Mouse (Mus musculus) embryo, embryonic 10 days (tissue): ENCODE measurements around the gene Gpbar1.

Source experiments
- DNase-seq: peaks from one replicate; pipeline ENCODE4 v3.0.0-alpha.2; 2015; ENCODE audit warnings: low spot score

Gpbar1 gene

DNA sequence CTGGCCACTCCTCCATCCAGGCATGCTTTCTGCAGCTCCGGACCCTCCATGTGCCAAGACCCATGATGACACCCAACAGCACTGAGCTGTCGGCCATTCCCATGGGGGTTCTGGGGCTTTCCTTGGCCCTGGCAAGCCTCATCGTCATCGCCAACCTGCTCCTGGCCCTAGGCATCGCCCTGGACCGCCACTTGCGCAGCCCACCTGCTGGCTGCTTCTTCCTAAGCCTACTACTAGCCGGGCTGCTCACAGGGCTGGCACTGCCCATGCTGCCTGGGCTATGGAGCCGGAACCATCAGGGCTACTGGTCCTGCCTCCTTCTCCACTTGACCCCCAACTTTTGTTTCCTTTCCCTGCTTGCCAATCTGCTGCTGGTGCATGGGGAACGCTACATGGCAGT lies at the start of gene Gpbar1:
TSS of gene Gpbar1 (plus strand) at position 13 of the 400 bp plus-strand sequence.
- no peak for DNase-seq

DNA sequence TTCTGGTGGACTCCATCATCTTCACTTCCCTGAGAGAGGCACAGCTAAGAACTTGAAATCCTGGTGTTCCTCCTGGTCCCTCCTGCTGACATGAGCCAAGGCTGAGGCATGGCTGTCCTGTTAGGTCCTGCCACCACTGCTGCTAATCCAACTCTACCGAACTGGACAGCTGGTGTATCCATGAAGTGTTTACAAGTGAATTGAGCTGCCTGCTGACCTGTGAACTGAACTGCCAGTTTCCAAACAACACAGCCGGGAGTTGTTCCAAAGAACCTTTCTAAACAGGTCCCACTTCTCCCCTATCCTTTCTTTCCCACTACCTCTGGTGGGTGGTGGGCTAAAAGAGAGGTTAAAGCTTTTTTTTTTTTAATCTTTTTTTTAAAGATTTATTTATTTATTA lies 48.4 kb upstream of the Gpbar1 start:
- DNase-seq: no peak

DNA sequence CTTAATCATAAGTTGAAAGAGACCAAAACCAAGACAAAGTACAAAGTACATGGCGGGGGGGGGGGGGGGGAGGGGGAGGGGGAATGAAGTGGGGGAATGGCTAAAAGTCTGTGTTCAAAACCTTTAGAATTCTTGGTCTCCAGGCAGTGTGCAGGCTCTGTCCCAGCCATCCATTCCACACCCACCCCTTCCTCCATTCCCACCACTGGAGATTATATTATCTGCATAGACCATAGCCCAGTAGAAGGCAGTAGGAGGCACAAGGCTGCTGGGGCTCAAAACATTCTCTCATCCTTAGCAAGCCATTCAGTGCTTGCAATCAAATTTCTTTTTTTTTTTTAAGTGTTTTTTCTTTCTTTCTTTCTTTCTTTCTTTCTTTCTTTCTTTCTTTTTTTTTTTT lies 47.4 kb upstream of the Gpbar1 start:
- DNase-seq: no peak

DNA sequence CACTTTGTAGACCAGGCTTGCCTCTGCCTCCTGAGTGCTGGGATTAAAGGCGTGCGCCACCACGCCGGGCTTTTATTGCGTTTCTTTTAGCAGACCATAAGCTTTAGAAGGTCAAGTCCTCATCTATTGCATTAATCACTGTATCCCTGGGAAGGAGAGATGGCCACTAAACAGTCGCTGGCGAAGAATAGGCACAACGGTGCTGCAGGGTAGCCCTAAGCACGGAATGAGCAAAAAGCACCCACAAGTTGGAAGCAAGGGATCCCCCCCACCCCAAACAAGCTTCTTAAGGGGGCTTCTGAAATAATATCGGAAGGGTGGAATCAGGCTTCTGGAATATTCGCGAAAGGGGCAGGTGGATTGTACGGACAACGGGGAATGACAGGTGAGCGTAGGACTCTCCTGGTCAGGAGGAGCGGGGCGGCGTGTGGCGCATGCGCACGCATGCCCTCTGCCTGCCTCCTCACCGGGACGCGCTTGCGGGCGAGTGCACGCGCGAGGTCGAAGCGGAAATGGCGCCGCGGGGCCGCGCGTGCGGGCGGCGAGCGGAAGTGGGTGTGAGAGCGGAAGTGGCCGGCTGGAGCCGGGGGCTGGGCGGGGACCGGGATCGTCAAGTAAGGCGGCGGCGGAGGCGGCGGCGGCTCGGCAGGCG lies 42.3 kb upstream of the Gpbar1 start, which contains the start of gene Arpc2:
TSS of gene Arpc2 (plus strand) at position 147 of the 652 bp plus-strand sequence.
- DNase-seq: peak; percentile 97

DNA sequence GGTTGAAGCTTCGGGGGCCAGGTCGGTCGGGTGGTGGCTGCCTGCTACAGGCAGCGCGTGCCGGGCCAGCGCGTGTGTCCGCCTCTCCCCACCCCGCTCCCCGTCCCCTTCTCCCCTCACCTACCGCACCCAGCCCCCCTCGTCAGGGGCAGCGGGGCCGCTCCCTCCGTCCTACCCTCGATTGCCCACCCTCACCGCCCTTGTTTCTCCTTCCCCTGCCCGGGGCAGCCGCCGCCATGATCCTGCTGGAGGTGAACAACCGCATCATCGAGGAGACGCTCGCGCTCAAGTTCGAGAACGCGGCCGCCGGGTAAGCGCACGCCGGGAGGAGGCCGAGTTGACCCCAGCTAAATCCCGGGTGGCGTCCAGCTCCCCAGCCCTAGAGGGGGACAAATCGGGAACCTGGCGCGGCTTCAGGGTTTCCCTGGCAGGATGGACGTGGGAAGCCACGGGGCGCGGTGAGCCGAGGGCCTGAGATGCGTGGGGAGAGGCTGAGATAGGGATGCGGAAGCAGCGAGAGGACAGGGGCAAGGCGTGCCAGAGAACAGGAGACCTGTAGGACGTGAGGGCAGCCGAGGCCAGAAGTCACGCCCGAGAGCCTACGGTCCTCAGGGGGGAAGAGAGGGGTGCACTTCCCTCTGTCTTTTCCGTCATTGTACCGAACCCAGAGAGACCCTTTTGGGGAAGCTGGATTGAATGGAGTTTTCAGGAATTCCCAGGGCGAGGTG lies 41.6 kb upstream of the Gpbar1 start:
- peak; percentile 49 for DNase-seq

DNA sequence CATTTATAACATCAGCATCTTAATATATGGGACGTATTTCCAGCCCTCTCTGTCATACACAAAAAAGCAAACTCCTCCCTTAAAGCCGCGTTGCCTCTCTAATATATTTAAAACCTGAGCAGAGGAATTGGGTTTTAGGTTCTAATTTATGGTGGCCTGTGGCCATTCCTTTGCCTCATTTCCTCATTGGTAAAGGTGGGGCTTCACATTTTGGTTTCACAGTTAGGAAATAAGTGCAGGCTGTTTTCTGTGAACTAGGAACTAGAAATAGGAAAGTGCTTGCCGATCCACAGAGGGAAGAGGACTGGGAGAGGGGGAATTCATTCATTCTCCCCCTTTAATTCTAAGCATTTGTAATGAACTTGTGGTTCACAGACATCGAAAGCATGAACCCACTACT lies 40.7 kb upstream of the Gpbar1 start:
- no peak for DNase-seq

DNA sequence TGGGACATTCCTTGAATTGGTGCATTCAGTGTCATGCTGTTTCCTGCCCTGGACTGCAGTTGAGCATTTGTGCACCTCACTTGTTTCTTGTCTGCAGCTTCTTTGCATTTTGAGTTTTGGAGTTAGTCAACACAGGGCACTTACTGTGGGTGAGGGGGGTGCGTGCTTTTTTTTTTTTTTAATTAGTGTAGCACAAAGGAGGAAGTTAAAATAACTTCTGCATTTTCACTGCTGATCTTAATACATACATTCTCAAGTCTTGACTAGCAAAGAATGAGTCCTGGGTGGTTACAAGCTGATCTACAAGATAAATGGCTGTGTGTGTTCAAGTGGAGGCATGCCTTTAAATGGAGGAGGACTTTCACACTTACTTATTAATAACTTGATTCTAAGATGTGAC lies 40.2 kb upstream of the Gpbar1 start:
- no peak for DNase-seq

DNA sequence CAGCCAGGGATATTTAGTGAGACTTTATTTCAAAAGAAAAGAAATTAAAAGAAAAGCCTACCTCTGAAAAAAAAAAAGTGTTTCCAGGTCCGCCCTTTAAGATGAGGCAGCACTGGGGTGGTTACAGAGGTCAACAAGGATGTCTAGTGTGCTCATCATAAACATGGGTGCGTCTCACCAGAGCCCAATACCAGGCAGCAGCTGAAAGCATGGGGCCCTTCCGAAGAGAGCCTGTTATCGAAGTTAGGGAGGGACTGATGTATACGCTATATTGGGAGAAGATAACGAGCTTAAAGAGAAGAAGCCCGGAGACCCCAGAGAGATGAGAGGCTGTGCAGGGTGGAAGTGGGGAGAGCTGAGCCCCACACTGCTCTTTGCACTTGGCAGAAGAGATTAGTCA lies 39.2 kb upstream of the Gpbar1 start:
- no peak for DNase-seq

DNA sequence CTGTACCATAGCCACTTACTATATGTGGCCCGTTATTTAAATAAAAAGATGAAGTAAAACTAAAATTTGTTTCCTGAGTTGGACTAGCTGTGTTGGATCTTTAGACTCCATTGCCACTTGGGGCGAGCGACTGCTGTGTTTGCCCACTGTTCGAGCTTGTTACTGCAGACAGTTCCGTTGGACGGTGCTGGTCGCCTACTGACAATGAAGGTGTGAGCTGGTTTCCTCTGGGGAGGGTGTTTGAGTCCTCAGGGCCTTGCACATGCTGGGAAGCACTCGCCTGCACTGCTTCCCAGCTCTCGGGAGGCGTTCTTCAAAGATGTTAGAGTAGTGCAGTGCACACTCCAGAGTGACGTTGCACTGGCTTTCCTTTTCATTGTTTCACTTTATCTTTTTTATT lies 38.7 kb upstream of the Gpbar1 start:
- no peak for DNase-seq

DNA sequence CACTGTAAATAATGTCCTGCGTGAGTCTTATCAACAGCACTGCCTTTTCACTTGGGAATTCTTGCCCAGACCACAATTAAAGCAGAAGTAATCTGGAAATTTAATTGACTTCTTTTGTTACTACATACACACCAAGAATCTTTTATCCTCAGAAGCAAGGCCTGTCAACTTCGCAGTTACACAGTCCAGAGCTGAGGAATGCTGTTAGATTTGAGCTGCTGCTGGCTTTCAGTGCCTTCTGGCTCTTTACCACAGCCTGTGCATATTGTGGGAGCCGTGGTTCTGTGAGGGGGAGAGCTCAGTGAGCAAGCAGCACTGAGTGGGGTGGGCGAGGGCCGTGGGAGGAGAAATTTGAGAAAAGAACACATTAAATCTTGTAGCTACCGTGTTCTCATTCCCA lies 38.0 kb upstream of the Gpbar1 start:
- DNase-seq: no peak

DNA sequence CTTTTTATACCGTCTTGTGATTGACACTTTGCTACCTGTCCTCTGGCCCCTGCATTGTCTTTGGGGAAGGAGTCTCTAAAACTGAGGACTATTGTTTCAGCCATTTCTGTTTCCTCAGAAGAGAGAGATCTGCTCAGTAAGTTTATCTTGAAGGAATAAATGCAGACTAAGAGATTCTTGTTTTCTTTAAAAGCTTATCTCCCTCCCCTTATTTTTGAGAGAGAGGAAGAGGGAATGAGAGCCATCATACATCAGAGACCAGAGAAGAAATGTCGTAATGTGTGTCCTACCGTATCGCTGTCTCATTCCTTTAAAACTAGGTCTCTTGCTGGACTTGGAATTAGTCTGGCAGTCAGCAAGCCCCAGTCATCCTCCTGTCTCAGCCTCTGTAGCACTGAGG lies 37.5 kb upstream of the Gpbar1 start:
- no peak for DNase-seq

DNA sequence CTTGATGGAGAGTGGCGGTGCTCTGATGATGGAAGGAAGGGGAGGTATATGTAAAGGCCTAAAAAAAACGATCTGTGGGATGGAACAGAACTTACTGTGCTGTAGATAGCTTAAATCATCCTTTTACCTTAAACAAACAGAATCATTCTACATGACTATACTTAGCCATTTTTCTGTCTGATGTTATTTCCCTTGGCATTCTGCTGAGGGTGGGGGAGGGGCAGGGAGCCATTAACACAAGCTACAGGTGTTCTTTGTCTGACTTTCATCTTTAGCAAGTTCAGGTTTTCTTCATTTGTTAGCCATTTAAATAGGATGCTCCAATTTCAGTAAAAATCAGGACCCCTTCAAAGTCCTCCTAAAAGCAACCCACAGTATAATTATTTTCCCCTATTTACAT lies 32.8 kb upstream of the Gpbar1 start:
- no peak for DNase-seq

DNA sequence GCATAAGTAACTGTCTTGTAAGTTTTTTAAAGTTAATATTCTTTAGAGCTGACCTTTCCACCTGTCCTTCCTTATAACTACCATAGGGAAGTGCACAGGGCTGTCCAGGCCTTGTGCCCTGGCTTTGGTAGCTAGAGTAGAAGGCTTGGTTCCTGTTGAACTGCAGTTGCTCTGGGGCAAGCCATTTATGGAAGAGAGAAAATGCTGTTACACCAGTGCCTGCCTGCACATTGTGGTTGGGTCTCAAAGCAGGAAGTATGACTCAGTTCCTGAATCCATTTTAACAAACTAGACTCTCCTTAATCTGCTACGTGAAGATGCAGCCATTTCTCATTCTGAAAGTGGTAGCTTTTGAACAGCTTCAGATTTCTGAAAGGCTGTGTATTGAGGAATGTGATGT lies 29.6 kb upstream of the Gpbar1 start:
- no peak for DNase-seq

DNA sequence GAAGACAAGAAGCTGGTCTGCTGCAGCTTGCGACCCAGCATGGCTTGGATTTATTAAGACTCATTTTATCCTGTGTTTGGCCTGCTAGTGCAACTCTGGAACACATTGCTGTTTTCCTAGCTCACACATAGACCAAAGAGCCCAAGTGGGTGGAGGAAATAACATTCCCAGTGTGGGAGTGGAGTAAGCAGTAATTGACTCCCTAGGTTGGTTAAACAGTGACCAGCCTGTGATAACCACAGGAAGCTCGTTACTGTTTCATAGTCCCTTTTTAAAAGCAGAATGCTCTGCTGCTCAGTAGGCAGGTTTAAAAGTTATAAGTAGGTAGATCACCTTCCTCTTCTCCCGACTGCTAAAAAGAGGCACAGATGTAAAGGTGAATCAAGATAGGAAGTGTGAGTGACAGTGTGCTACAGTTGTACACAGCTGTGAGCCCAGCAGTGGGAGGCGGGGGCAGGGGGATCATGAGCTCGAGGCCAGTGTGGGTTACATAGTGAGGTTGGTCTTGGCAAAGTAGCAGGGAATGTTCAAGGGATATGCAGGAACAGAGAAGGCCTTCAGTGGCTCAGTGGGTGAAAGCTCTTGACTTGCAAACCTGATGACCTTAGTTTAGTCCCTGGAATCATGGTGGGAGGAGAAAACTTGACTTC lies 28.9 kb upstream of the Gpbar1 start:
- no peak for DNase-seq

DNA sequence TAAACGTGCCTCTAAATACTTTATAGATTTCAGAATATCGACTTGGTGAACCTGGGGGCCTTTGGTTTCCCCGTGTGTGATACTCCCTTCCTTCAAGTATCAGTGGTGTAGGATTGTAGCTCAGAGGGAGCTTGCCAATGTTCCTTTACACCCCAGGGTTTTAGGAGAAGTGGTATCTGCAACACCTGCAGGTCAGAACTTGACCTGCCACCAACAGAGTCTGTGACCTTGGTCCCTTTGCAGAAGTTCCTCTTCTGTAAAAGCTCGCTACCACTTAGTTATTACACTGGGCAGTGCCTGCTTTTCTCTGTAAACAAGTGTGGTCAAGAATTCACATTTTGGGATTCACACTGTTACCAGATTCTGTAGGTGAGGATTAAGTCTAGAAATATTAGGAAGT lies 28.3 kb upstream of the Gpbar1 start:
- no peak for DNase-seq

DNA sequence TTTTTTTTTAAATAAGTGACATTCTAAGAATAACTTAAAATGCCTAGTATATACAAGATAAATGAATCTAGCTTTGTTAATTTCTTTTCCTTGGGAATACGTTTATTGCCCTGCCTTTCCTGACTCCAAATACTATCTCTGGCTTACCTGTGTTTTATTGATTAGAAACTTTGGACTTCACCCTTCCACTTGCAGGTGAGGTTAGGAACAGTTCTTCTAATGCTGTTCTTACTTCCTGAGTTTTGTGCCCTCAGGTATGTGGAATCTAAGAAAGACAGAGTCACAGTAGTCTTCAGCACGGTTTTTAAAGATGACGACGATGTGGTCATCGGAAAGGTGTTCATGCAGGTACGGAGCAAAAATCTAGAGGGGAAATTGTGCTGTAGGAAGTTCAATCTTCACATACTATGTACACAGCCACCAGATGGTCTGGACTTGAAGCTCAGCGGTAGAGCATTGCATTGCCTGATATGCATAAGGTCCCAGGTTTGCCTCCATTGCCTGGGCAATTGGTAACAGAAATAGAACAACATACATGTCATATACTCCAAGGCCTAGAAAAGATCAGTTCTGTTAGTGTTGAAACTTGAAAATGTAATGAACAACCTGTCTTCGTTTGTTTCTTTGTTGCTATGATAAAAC lies 22.5 kb upstream of the Gpbar1 start:
- no peak for DNase-seq

DNA sequence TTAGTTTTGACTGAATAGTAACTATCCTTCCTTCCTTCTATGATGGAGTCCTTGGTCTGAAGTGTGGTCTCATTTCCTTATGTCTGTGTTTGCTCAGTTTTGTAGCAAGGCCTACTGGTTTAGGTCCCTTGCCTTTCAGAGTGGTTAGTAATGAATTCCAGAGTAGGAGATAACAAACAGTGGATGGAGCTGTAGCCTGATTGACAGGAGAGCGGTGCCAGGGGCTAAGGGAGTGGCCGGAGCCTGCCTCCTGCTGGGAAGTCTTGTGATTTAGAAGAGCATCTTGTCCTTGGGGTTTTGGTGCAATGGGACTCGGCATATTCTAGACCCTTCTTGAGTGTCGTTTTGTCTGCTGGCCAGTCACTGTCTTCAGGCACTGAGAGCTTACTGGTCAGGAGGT lies 21.6 kb upstream of the Gpbar1 start:
- no peak for DNase-seq

DNA sequence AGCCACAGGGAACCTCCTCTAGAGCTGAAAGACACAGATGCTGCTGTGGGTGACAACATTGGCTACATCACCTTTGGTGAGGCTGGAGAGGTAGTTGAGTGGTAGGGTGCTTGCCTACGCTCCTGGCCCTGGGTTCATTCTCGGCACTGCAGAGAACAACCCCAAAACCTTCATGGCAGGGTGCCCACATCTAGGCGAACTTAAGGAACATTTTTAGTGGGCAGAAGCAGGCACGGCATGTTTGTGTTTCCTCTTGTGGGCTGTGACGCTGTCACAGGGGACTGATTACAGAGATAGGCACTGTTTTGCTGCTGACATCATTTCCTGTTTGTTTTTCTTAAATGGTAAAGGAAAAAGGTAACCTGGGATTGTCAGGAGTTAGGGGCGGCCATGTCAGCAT lies 15.8 kb upstream of the Gpbar1 start:
- DNase-seq: no peak

DNA sequence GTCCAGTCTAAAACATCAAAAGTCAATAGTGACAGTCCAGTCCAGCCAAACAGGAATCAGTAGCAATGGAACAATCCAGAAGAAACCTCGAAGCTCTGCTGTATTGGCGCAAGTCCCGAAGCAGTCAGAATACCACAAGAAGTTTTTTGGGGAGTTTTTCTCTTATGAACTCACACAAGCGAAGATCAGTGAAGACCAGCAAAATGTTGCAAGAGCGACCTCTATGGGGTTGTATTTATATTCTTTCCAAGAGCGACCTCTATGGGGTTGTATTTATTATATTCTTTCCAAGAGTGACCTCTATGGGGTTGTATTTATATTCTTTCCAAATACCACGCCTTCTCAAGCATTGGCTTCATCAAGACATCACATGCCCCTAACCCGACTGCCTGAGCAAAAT lies 9.6 kb upstream of the Gpbar1 start:
- no peak for DNase-seq

DNA sequence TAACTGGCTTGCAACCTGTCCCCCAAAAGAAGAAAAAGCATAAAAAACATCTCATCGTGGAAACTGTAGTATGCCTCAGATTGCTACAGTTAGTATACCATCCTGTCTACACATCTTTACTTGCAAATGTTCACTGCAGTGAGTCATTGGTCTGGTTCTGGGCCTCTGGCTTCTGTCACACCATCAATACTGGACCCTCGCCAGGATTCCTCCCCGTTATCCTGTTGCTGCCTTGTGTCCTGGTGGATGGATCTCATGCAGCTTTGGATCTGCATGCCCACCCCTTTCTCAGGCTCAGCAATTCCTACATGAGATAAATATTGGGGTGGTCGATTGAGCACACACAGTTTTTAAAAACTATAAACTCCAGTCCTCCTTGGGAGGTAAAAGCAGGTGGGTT lies 6.7 kb upstream of the Gpbar1 start:
- no peak for DNase-seq

DNA sequence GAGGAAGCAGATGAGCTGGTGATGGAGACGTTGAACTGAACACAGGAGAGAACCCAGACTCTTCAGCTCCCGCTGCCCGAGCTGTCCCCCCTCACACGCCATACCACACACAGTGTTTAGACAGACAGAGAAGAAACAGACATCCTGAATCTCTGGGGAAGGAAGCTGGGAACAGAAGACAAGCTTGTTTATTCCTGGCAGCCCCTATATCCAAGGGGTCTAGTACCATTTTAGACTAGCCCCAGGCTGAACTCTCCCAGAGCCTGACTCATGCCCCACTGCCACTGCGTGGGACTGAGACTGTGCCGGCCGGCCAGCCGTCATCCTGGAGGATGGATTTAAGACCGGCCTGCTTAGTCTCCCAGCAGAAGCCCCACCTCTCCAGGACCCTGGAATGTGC lies 3.3 kb upstream of the Gpbar1 start:
- DNase-seq: peak; percentile 62

DNA sequence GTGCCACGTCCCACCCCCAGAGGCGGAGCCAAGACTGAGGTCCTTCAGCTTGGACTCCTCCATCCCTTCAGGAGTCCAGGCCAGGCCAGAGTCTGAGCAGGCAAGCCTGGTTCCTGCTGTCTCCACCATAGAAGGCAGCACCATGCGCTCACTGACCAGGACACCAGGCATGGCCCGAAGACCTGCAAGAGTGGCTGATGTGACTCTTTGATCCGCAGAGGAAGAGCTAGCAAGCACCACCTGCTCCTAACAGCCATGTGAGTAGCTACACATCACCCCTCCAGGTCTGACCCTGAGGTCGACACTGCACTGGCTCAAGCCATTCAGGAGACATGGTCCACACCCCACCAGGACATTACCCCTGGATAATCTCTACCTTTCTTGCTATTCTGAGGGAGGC lies 1.3 kb upstream of the Gpbar1 start:
- DNase-seq: no peak
